Mouse (Mus musculus) heart, adult 9 months (tissue): ENCODE results near the gene Ccnc.
A peak's percentile ranks its signal among the peaks of the same experiment; 100 is the strongest.
"Not testable (repeated sequence)": the region's sequence is repeated elsewhere in the genome, so short reads cannot be mapped to it uniquely, and the experiment has no call there.

Source experiments
- DNase-seq, 2 experiments: peaks; one replicate each; pipeline ENCODE4 v3.0.0; 2022; ENCODE audit warnings: low spot score in 2 of 2

Ccnc gene

DNA sequence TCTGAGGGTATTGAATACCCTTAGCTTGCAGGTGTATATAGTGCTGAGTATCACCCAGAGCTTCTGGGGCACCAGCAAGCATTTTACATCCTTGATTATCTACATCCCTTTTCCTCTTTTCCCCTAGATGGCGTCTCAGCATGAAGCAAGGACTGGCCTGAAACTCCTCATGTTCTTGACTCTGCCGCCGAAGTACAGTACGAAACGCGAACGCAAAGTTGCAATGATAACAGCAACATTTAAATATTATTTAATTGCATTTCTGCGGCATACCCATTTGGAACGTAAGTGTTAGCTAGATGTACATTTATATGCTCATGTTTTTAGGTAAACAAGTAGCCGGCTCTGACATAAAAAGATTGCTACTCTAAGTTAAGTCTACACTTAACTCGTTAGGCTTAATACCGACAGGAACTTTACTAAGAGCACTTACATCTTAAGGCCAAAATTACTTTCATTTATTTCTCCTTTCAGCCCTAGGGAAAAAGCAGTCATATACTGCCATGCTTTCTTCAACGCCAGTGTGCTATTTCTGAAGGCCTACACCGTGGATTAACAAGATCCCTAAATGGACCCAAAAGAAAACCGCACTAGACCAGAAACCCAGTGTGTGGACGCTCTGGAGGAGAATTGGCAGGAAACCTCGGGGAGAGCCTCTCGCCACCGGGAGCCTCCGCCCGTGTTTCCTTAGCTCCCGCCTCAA is 438 bp upstream of the Ccnc start:
- peak; percentile 33 to 42 for DNase-seq

DNA sequence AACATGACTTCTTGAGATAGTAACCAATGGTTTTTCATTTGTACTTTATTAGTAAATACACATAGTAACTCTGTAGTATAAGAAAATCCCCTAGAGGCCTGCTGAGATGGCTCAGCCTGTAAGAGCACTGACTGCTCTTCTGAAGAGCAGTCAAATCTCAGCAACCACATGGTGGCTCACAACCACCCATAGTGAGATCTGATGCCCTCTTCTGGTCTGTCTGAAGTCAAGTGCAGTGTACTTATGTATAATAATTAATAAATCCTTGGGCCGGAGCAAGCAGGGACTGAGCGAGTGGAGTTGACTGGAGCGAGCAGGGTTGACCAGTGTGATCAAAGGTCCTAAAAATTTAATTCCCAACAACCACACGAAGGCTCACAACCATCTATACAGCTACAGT is 11.7 kb downstream of the Ccnc start:
- DNase-seq = no peak

DNA sequence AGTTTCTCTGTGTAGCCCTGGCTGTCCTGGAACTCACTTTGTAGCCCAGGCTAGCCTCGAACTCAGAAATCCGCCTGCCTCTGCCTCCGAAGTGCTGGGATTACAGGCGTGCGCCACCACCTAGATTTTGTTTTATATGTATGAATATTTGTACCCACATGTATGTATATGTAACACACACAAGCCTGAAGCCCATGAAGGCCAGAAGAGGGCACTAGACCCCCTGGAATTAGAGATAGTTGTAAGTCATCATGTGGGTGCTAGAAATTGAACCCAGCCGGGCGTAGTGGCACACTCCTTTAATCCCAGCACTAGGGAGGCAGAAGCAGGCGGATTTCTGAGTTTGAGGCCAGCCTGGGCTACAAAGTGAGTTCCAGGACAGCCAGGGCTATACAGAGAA is 16.6 kb downstream of the Ccnc start:
- DNase-seq = not testable (repeated sequence)

DNA sequence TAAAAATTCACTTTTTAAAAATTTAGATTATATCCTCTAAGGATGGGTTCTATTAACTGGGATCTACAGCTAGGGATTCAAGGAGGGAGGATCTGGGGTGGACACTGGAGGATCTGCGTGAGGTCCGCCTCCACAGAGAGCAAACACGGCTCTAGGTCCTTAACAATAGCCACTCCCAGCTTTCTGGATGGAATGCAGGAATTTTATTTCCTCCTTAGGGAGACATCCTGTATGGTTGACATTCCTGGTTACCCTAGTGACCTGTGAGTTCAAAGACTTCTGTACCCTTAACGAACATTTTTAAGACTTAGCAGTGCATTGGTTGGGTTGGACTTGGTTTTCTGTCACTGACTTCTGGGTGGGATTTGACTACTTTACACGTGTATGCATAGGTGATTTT is 18.2 kb downstream of the Ccnc start:
- DNase-seq = no peak

DNA sequence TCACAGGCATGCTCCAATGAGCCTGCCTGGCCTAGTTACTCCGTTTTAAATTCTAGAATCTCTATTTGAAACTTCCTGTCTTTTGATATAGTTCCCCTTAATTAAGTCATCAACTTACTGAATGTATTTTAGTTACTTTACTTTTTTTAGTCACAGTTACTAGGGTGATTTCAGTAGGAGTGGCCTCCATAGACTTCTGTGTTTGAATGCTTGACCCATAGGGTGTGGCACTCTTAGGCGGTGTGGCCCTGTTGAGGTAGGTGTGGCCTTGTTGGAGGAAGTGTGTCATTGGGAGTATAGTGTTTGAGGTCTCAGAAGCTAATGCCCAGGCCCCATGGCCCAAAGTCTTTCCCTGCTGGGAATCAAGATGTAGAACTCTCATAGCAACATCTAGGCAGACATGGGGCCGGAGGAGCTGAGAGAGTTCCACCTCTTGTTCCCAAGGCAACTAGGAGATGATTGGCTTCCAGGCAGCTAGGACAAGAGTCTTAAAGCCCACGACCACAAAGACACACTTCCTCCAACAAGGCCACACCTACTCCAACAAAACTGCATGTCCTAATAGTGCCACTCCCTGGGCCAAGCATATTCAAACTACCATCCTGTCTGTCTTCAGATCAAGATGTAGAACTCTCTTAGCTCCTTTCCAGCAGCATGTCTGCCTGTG is 27.8 kb downstream of the Ccnc start:
- peak in 1 of 2 experiments; percentile 2 for DNase-seq

DNA sequence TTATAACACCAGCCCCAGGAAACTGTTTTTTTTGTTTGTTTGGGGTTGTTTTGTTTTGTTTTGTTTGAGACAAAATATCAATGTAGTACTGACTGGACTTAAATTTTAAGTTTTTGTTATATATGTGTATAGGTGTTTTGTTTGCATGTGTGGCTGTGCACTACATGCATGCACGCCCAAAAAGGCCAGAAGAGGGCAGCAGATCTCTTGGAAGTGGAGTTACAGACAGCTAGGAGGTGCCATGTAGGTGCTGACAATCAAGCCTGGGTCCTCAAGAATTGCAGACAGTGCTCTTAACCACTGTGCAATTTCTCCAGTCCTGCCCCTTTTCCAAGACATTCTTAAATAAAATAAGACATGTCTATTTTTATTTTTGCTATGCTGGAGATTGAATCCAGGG is 31.4 kb downstream of the Ccnc start:
- no peak for DNase-seq

DNA sequence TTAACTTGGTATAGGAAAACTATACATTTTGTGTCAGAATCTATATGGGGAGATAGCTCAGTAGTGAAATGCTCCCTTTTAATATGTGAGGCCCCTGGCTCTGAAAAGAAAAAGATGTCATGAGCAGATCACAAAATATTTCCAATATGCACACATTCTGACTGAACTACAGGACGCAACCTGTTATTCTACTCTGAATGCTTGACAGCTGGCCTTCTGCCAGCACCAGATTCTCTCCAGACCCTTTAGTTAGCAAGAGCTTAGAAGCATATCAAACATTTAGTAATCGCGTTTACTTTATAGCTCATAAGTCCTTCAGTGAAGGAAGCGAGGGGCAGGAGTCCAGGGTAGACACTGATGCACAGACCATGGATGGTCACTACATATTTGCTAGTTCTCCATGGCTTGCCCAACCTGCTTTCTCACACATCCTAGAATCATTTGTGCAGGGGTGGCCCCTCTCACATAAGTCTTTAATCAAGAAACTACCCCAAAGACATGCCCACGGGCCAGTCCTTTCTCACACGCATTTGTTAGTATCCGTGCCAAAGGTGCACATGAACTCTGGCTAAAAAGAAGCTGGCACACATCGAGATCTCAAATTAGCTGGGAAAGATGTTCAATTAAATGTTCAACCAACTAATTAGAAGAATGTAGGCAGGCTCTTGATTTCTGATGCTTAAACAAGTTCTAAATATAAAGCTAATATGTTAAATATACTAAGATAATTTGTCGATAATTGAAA is 34.1 kb downstream of the Ccnc start:
- no peak for DNase-seq

DNA sequence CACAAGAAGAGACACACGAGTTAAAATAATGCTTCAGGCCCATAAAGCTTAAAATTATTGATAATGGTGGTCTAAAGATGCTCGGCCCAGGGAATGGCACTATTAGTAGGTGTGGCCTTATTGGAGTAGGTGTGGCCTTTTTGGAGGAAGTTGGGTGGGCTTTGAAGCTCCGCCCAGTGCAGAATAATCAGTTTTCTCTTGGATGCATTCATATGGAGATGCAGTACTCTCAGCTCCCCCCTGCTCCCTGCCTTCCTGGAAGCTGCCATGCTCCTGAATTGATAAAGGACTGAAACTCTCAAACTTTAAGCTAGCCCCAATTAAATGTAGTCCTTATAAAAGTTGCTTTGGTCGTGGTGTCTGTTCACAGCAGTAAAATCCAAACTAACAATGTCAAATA is 36.3 kb downstream of the Ccnc start:
- no peak for DNase-seq

DNA sequence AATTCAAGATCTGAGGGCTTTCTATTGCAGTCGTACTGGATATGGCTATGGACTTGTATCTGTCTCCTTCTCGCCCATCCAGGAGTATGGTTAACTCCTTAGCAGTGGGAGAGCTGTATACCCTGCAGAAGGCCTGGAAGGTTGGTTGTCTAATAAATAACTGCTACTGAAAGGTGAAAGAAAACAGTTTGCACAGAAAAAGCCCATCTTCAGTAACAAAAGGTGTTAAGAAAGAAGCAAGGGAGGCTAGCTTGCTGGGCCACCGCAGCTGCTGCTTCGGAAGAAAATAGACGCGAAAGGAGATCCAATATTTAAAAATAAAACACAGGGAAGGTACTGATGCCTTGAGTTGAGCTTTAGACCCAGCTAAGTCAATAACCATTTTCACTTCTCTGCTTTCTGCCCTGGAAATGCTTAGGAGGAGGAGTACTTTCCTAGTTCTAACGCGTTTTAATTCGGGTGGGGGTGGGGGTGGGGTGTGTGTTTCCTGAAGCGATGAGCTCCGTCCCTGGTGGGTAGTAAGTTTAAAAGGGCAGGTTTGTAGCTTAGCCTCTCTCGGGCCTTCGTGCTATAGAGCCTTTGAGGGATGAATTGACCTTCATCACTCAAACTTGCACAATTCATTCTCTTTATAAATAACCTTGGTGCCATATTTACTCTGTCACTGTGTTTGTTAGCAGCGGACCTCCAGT is 38.8 kb downstream of the Ccnc start:
- DNase-seq = no peak

DNA sequence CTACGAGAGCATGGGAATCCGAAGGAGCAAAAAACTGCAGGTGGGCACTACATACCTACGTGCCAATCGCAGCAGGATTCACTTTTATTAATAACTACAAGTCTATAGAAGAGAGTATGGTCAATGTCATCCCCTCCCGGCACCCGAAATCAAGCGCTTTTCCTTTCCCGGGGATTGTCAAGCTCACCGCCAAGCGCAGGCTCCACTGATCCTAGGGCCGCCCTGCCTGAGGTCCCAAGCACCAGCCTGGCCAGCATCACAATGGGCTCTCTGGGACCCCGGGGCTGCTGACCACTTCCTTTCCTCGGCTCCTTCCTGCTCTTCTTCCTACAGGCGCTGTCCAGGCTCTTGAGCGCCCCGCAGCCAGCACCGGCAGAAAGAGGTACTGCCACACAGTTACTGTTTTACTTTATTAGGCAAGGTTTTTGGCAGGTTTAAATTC is 39.4 kb downstream of the Ccnc start, which contains the start of the genes Usp45 and Tstd3:
TSS of gene Usp45 (plus strand) at position 294 of the 442 bp plus-strand sequence.
TSS of gene Tstd3 (minus strand) at position 350 of the 442 bp plus-strand sequence.
- peak; percentile 58 to 78 for DNase-seq

DNA sequence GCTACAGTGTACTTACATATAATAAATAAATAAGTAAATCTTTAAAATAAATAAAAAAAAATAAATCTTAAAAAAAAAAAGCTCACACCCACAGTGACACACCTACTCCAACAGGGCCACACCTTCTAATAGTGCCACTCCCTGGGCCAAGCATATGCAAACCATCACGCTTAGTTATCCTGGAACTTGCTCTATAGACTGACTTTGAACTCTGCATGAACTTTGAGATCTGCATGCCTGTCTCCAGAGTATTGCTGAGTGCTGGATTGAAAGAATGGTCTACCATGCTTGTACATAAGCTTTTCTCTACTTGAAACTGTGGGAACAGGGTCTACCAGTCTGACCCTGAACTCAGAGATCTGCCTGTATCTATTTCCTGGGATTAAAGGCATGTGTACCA is 43.6 kb downstream of the Ccnc start:
- DNase-seq = no peak

DNA sequence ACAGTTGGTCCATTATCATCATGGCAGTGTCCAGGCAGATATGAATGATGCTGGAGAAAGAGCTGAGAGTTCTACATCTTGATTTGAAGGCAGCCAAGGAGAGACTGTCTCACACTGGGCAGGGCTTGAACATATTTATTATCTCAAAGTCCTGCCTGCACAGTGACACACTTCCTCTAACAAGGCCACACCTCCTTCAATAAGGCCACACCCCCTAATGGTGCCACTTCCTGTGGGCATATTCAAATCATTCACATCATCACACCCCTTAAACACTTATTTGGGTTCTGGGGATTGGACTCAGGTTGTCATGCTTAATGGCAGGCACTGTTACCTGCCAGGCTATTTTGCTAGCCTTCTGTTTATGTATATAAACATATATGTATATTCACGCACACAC is 44.8 kb downstream of the Ccnc start:
- DNase-seq = no peak

DNA sequence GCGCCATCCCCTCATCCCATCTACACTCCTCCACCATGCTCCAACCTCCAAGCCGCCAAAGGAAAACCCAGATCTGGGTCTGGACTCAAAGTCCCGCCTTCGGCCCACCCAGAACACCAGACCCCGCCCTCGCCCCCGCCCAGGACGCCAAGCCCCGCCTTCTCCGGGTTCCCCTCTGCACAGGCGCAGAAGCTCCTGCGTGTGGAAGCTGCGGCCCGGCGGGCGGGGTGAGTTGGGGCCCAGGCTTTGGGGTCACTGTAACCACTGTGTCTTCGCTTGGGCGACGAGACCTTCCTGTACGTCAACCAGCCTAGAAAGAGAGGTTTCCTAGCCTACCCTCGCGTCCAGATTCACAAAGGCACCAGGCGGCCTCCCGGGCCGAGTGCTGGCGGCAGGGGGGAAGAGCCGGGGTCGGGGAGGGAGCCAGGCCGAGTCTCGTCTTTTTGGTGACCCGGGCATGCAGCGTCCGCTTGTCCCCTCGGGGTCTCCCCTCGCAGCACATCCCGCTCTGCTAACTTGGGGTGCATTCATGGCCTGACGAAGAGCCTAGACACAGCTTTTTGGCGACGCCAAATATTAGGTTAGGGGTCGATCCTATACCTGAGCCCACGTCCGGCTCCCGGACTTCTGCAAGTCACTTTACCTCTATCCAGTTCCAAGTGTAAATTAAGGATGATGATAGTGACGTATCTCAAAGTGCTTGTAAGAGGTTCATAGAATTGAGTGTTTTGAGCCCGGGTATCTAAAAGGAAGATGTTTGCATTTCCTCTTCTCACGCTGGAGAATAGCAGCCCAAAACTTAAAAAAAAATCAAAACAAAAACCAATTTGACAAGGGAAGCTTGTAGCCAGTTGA is 48.8 kb downstream of the Ccnc start:
- DNase-seq = peak; percentile 90

DNA sequence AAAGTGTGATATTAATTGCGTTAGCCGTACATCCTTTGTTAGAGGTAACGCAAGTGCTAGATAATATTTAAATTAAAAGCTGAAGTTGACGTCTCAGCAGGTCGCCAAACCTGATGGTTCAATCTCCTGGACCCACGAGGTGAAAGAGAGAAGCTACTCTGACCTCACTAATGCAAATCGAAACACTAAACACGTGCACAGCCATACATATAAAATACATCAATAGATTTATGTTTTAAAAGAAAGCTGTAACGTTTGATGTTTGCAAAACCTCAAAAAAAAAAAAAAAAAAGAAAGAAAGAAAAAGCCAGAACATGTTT is 49.4 kb downstream of the Ccnc start:
- no peak for DNase-seq

DNA sequence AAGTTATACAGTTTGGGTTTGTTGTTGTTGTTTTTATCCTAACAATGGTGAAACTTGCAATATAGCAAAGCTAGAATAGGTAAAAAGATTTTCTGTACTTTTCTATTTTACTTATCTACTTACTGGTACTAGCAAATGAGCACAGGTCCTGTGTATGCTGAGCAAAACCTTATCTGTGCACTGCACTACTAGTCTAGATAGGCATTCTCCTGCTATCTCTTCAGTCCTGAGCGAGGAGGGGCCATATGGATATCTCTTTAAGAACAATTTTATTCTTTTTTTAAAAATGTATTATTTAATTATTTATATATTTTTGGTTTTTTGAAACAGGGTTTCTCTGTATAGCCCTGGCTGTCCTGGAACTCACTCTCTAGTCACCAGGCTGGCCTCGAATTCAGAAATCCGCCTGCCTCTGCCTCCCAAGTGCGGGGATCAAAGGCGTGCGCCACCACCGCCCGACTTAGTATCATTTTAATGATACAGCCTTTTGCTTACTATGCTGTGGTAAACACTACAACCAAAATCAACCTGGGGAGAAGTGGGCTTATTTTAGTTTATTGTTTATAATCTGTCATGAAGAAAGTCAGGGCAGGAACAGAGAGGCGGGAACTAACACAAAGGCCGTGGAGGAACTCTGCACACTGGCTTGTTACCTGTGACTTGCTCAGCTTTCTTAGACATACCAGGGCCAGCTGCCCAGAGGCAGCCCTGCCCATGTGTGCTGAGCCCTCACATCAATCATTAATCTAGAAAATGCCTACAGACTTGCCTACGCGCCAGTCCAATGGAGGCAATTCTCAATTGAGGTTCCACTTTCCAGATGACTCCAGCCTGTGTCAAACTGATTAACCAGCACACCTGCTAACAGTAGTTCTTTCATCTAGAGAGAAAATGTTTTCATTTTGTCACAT is 53.6 kb downstream of the Ccnc start:
- no peak for DNase-seq

DNA sequence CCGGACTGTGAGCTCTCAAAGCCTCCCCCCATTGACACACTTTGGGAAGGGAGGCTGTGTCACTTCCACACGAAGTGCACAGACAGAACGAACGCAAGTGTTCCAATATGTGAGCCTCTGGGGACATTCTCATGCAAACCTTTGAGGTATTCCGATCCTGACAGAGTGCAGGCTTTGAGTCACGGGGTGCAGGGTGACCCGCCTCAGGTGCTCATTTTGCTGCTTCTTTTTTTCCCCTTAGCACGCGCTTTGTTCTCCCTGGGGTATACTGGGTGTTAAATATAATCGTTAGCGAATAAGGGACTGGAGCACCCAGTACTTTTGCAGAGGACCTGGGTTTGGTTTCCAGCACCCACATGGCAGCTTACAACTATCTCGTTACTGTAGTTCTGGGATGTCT is 58.8 kb downstream of the Ccnc start:
- no peak for DNase-seq

DNA sequence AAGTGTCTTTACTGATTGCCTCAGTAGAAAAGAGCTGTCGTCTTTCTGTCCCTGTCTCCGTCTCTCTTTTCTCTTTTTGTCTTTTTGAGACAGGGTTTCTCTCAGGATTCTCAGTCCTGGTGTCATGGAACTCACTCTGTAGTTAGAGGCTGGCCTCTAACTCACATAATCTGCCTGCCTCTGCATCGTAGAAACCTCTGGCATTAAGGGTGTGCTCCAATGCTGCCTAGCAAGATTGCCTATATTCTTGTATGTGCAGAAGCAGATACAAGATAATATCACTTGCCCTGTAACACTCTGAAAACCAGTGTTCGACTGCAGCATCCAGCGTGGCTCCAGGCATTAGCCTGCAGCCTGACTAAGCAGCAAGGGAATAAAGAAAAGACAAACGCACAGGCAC is 61.4 kb downstream of the Ccnc start:
- DNase-seq = no peak

DNA sequence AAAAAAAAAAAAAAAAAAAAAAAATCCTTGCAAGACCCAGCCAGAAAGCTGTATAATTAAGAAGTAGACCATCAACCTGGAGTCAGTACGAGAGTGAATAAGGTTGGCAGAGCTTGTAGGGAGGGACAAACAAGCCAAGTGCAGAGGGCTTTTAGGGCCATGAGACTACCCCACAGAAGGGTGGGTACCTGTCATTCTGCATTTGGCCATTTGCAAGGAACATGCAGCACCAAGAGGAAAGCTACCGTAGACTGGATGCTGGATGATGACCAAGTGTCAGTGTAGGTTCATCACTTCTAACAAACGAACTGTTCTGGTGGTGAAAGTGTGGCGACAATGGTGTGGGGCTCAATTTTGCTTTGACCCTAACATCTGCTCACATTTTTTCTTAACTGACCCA is 62.3 kb downstream of the Ccnc start:
- DNase-seq = no peak

DNA sequence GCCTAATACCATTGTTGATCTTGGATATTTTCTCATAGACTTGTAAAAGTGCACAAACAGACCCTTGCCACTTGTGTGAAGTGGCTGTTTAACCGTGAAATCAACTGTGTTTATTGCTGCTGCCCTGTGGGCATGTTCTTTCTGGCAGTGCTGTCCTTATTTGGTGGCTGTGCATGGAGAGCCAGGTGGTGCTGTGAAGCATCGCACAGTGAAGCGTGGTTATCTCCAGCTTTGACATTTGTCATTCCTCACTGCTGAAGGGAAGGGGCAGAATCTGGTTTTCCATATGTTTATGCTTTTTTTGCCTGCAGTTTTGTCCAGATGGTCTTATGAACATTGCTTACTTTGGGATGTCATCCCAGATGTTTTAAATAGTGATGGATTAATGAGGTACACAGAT is 66.1 kb downstream of the Ccnc start:
- DNase-seq = no peak

DNA sequence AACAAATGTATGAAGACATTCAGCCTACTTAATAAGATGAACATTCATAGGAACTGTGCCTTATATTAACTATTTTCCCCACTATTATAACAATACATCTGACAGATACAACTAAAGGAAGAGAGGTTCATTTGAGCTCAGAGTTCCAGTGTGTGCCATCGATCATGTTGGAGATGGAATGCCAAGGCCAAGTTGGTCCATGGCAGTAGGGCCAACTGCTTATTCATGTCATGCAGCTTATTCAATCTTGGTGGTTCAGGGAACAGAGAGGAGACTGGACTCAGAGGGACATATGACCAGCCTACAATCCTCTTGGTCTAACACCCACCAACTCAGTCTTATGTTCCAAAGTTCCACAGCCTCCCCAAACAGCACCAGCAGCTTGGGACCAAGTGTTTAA is 73.5 kb downstream of the Ccnc start:
- DNase-seq = no peak
